Mouse (Mus musculus): ENCODE data around the gene Tmem179.

DNA sequence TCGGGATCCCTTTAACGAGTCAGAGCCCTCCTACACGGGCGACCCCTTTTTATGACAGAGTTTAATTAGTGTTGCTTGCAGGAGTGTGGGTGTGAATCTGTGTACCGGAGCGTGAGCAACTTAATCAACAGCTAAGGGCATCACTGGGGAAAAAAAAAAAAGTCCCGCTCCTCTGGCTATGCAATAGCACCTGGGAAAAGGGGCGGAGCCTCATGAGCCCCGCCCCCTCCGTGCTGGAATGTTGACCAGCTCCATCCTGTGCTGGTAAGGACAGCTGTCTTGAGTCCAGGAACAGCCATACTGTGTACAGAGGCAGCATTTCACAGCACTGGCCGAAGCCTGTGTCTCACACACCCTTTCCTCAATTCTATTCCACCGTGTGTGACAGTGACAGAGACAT, 38.4 kb upstream of the Tmem179 start:
- TF ChIP-seq CTCF (IDR thresholded peaks at IDR 0.05; ENCODE audit: low read depth) (no peak), EP300 (IDR thresholded peaks at IDR 0.05; ENCODE audit: low read depth) (no peak)

All from liver, postnatal 0 days (tissue).